Mouse (Mus musculus) thymus, adult 2 months (tissue): ENCODE results near the gene Cnn2. TPM values are rescaled to one million over a fixed set of nuclear protein-coding genes. Genes with fewer than 3 reads are reported as not detected.

ENCODE experiments used
- DNase-seq: peaks from one replicate; pipeline ENCODE4 v3.0.0; 2021
- H3K27ac ChIP-seq: fragments of 200-500 bp; 2 replicates; pipeline ENCODE4 v1.5.1; 2012; ENCODE audit warnings: low read length, control low read depth; ENCODE audit not compliant: control insufficient read depth, insufficient read depth
- H3K27me3 ChIP-seq: fragments of 200-500 bp; 2 replicates; pipeline ENCODE4 v1.6.1; 2012; ENCODE audit warnings: mild to moderate bottlenecking, low read length, moderate library complexity, mixed read lengths; ENCODE audit not compliant: control insufficient read depth, insufficient read depth
- H3K36me3 ChIP-seq: fragments of 200-500 bp; 2 replicates; pipeline ENCODE4 v1.6.1; 2012; ENCODE audit warnings: mild to moderate bottlenecking, low read length, moderate library complexity; ENCODE audit not compliant: control insufficient read depth, insufficient read depth
- H3K4me1 ChIP-seq: fragments of 200-500 bp; replicated peaks from 2 replicates; pipeline ENCODE4 v1.6.1; 2012; ENCODE audit warnings: low read length; ENCODE audit not compliant: control insufficient read depth, insufficient read depth
- H3K4me3 ChIP-seq: fragments of 200-500 bp; 2 replicates; pipeline ENCODE4 v1.5.1; 2012; ENCODE audit warnings: mild to moderate bottlenecking, low read length, control low read depth, moderate library complexity; ENCODE audit not compliant: control insufficient read depth, insufficient read depth
- CTCF ChIP-seq: fragments of 200-500 bp; IDR thresholded peaks from 2 replicates; pipeline ENCODE4 v1.5.1; 2012; ENCODE audit warnings: mild to moderate bottlenecking, control low read depth, low read length, moderate library complexity, borderline replicate concordance; ENCODE audit not compliant: control insufficient read depth, poor library complexity, insufficient read depth; ENCODE audit errors: extremely low read depth
- POLR2A ChIP-seq: fragments of 200-500 bp; IDR thresholded peaks from 2 replicates; pipeline ENCODE4 v1.6.1; 2012; ENCODE audit warnings: mild to moderate bottlenecking, low read length, control low read depth, moderate library complexity; ENCODE audit not compliant: control insufficient read depth, poor library complexity, insufficient read depth; ENCODE audit errors: extremely low read depth
- WGBS: fragments of 180-500 bp; shearing (Covaris S2); methylation state at CpG from one replicate; pipeline ENCODE4 v1.1.7; 2018; 5-methylcytosine and 5-hydroxymethylcytosine counted together
- polyA plus RNA-seq: library from polyadenylated mRNA; depleted of rRNA; stranded (reverse); fragments of >200 nt; gene quantifications from 2 replicates; pipeline ENCODE4 v1.2.3, GENCODE M21; 2012

The Cnn2 gene
- polyA plus RNA-seq, 1 experiment: 245 TPM

DNA sequence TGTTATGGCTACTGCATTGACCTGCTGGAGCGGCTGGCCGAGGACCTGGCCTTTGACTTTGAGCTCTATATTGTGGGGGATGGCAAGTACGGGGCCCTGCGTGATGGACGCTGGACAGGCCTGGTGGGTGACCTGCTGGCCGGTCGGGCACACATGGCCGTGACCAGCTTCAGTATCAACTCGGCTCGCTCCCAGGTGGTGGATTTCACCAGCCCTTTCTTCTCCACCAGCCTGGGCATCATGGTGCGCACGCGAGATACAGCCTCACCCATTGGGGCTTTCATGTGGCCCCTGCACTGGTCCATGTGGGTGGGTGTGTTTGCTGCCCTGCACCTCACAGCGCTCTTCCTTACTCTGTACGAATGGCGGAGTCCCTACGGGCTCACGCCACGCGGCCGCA lies 14.3 kb upstream of the Cnn2 start:
- 94% methylated on average over 21 of the region's 21 CpGs for WGBS
- peaks cover 28% of the 10 kb centered on the region for H3K36me3 ChIP-seq
- H3K4me1 ChIP-seq: no peaks in the 10 kb centered on the region

DNA sequence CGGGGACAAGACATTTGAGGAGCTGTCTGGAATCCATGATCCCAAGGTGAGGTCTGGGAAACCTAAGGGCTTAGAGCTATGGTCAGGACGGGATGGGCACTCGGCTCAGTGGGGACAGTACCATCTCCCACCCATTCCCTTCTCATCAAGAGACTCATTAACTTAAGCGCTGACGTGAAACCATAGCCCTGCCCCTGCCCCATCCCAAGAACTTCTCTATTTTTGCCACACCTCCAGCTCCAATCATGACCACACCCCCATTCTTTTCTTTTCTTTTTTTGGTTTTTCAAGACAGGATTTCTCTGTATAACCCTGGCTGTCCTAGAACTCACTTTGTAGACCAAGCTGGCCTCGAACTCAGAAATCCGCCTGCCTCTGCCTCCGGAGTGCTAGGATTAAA lies 13.7 kb upstream of the Cnn2 start:
- WGBS: 74% methylated on average over 8 of the region's 8 CpGs
- no peak overlapping the region for H3K4me3 ChIP-seq
- H3K4me1 ChIP-seq: no peaks in the 10 kb centered on the region
- no peak for TF ChIP-seq POLR2A
- TF ChIP-seq CTCF: no peak
- peaks cover 8% of the 10 kb centered on the region; the same call in 1 of the 2 replicates for H3K27me3 ChIP-seq
- H3K27ac ChIP-seq: no peak overlapping the region
- DNase-seq: no peak
- peaks cover 28% of the 10 kb centered on the region for H3K36me3 ChIP-seq

More for the DNA sequence above, 14.3 kb upstream of the Cnn2 start:
- DNase-seq: no peak
- Histone ChIP-seq H3K4me3 (no peak overlapping the region), H3K27me3 (peaks cover 8% of the 10 kb centered on the region; the same call in 1 of the 2 replicates), H3K27ac (no peak overlapping the region)
- no peak for TF ChIP-seq CTCF

DNA sequence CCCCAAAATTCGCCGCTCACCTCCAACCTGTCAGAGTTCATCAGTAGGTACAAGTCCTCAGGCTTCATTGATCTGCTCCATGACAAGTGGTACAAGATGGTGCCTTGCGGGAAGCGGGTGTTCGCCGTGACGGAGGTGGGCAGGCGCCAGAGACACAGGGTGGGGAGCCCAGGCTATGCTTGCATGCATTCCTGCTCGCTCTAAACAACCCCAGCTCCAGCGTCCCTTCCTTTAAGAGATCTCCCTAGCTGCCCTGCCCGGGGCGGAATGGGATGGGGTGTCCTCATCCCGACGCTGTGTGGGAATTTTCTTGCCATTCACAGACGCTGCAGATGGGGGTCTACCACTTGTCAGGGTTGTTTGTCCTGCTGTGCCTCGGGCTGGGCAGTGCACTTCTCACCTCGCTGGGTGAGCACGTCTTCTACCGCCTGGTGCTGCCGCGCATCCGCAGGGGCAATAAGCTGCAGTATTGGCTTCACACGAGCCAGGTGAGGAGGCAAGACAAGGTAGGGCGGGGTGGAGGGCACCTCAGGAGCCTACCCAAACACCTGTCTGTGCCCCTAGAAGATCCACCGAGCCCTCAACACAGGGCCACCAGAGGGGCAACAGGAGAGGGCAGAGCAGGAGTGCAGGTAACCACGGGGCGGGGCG lies 12.2 kb upstream of the Cnn2 start:
- DNase-seq: no peak
- Histone ChIP-seq H3K27me3 (no peaks in the 10 kb centered on the region; the same call in 1 of the 2 replicates), H3K4me1 (no peaks in the 10 kb centered on the region), H3K36me3 (peaks cover 28% of the 10 kb centered on the region), H3K4me3 (no peak overlapping the region), H3K27ac (no peak overlapping the region)
- TF ChIP-seq CTCF: no peak
- TF ChIP-seq POLR2A: no peak
- WGBS: 97% methylated on average over 28 of the region's 28 CpGs

DNA sequence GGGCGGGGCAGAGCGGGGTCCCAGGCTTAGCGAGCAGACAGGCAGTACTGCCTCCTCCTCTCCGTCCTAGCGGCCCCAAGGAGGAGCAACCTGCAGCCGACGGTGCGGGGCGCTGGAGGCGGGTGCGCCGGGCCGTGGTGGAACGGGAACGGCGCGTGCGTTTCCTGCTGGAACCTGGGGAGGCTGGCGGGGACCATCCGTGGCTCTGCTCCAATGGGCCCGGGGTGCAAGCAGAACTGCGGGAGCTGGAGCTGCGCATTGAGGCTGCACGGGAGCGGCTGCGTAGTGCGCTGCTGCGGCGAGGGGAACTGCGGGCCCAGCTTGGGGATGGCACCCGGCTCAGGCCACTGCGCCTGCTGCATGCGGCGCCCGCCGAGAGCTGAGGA lies 11.7 kb upstream of the Cnn2 start:
- H3K4me3 ChIP-seq: no peak overlapping the region
- no peaks in the 10 kb centered on the region for H3K4me1 ChIP-seq
- no peak for TF ChIP-seq POLR2A
- no peak for TF ChIP-seq CTCF
- peaks cover 28% of the 10 kb centered on the region for H3K36me3 ChIP-seq
- no peak for DNase-seq
- H3K27ac ChIP-seq: no peak overlapping the region
- no peaks in the 10 kb centered on the region; the same call in 1 of the 2 replicates for H3K27me3 ChIP-seq
- WGBS: 97% methylated on average over 36 of the region's 36 CpGs

DNA sequence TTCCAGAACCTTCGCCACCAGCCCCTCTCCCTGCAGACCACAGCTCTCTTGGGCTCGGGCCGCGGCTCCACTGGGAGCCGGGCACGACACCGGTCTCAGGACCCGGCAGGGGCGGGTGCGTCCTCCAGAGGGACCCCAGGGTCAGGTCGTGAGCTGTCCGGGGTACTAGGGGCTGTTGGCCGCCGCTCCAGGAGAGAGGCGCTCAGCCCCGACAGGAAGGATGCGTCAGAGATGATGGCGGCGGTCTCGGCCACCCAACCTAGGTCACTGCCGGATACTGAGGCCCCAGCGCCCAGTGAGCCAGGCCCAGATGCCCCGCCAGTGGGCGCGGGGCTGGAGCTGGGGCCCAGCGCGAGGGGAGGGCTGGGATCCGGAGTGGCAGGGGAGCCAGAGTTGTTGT lies 11.1 kb upstream of the Cnn2 start:
- Histone ChIP-seq H3K36me3 (peaks cover 28% of the 10 kb centered on the region), H3K27ac (no peak overlapping the region), H3K27me3 (no peaks in the 10 kb centered on the region; the same call in 1 of the 2 replicates), H3K4me1 (no peaks in the 10 kb centered on the region), H3K4me3 (no peak overlapping the region)
- no peak for DNase-seq
- no peak for TF ChIP-seq POLR2A
- TF ChIP-seq CTCF: no peak
- 97% methylated on average over 27 of the region's 28 CpGs for WGBS

- no peak overlapping the region for H3K4me3 ChIP-seq
Observed at GRCm38 (mm10) chr10:79978061-79978460, 10.3 kb upstream of the Cnn2 start.

GRCm38 (mm10) chr10:79979401-79980155 lies 8.8 kb upstream of the Cnn2 start:
- 94% methylated on average over 22 of the region's 22 CpGs for WGBS
- H3K36me3 ChIP-seq: peaks cover 28% of the 10 kb centered on the region
- no peak overlapping the region for H3K4me3 ChIP-seq
- DNase-seq: no peak
- H3K27ac ChIP-seq: no peak overlapping the region
- peaks cover 13% of the 10 kb centered on the region for H3K4me1 ChIP-seq
- TF ChIP-seq POLR2A (no peak), CTCF (no peak)
- H3K27me3 ChIP-seq: no peaks in the 10 kb centered on the region

More at GRCm38 (mm10) chr10:79978061-79978460, 10.3 kb upstream of the Cnn2 start:
- Histone ChIP-seq H3K27ac (no peak overlapping the region), H3K27me3 (no peaks in the 10 kb centered on the region), H3K36me3 (peaks cover 28% of the 10 kb centered on the region), H3K4me1 (peaks cover 6% of the 10 kb centered on the region)
- 98% methylated on average over 21 of the region's 21 CpGs for WGBS
- DNase-seq: no peak
- TF ChIP-seq POLR2A (no peak), CTCF (no peak)
